Mouse (Mus musculus) limb, embryonic 10.5 days (tissue): ENCODE measurements around the gene Lmtk3. TPM values are rescaled to one million over a fixed set of nuclear protein-coding genes. Genes with fewer than 3 reads are reported as not detected.

Experiments used
- DNase-seq: peaks from one replicate; pipeline ENCODE4 v3.0.0-alpha.2; 2017; ENCODE audit warnings: low spot score
- H3K27ac ChIP-seq: fragments of 300-500 bp; sonication (generic); 2 replicates; pipeline ENCODE4 v1.5.1; 2016; ENCODE audit warnings: mild to moderate bottlenecking
- H3K27me3 ChIP-seq: fragments of 300-500 bp; sonication (generic); 2 replicates; pipeline ENCODE4 v1.6.1; 2016; ENCODE audit warnings: low read depth, mild to moderate bottlenecking; ENCODE audit not compliant: poor library complexity, severe bottlenecking
- H3K36me3 ChIP-seq: fragments of 300-500 bp; sonication (generic); 2 replicates; pipeline ENCODE4 v1.6.1; 2016; ENCODE audit warnings: mild to moderate bottlenecking, moderate library complexity
- H3K4me1 ChIP-seq: fragments of 300-500 bp; sonication (generic); 2 replicates; pipeline ENCODE4 v1.6.1; 2016
- H3K4me3 ChIP-seq: fragments of 300-500 bp; sonication (generic); 2 replicates; pipeline ENCODE4 v1.5.1; 2016; ENCODE audit warnings: mild to moderate bottlenecking, moderate library complexity
- H3K9me3 ChIP-seq: fragments of 300-500 bp; sonication (generic); replicated peaks from 2 replicates; pipeline ENCODE4 v1.6.1; 2016; ENCODE audit warnings: mild to moderate bottlenecking
- WGBS: fragments of 180-500 bp; shearing (Covaris S2); methylation state at CpG from one replicate; pipeline ENCODE4 v1.1.7; 2016; 5-methylcytosine and 5-hydroxymethylcytosine counted together
- polyA plus RNA-seq: library from polyadenylated mRNA; unstranded; fragments of >200 nt; fragmentation: Nextera tagmentation; extraction: Ambion mirVana; gene quantifications from 2 replicates; pipeline ENCODE4 v1.2.1, GENCODE M21; 2016

Lmtk3 gene
- polyA plus RNA-seq, 1 experiment from 2014 or later = 3.2 TPM

- Histone ChIP-seq H3K4me1 (peaks cover 22% of the 10 kb centered on the region), H3K4me3 (no peak overlapping the region), H3K9me3 (no peaks in the 10 kb centered on the region), H3K36me3 (no peaks in the 10 kb centered on the region), H3K27me3 (peaks cover 55% of the 10 kb centered on the region), H3K27ac (no peak overlapping the region)
- DNase-seq = no peak
- 85% methylated on average over 12 of the region's 12 CpGs for WGBS
These were observed 69.6 kb downstream of the Lmtk3 start for GRCm38 (mm10) chr7:45853089-45853488.

Other genes with a start within 250 kb of the Lmtk3 start
- 1.0 and 1.1 TPM in 2 replicates for gene Hsd17b14, start 228.8 kb upstream of the Lmtk3 start, polyA plus RNA-seq
- 65.8 and 68.0 TPM in 2 replicates for gene Bcat2, start 213.6 kb upstream of the Lmtk3 start, polyA plus RNA-seq
- not detected in 2 replicates for gene Fgf21, start 168.2 kb upstream of the Lmtk3 start, polyA plus RNA-seq
- gene Fut1, start 166.4 kb upstream of the Lmtk3 start, polyA plus RNA-seq = not detected in 2 replicates
- gene Izumo1, start 161.9 kb upstream of the Lmtk3 start, polyA plus RNA-seq = 0.24 TPM in 1 of 2 replicates, not detected in the other
- gene Rasip1, start 156.2 kb upstream of the Lmtk3 start, polyA plus RNA-seq = 8.0 and 8.3 TPM in 2 replicates
- gene Mamstr, start 143.8 kb upstream of the Lmtk3 start, polyA plus RNA-seq = 2.2 and 3.2 TPM in 2 replicates
- gene Fut2, start 117.3 kb upstream of the Lmtk3 start, polyA plus RNA-seq = 0.16 and 0.21 TPM in 2 replicates
- gene Ntn5, start 99.7 kb upstream of the Lmtk3 start, polyA plus RNA-seq = 0.16 and 0.39 TPM in 2 replicates
- gene Sec1, start 89.3 kb upstream of the Lmtk3 start, polyA plus RNA-seq = 0.54 and 0.83 TPM in 2 replicates
- gene Car11, start 83.9 kb upstream of the Lmtk3 start, polyA plus RNA-seq = 2.2 and 4.9 TPM in 2 replicates
- gene Dbp, start 78.7 kb upstream of the Lmtk3 start, polyA plus RNA-seq = 3.7 and 4.7 TPM in 2 replicates
- gene Rpl18, start 68.3 kb upstream of the Lmtk3 start, polyA plus RNA-seq = 1,218 and 1,459 TPM in 2 replicates
- gene Sphk2, start 65.7 kb upstream of the Lmtk3 start, polyA plus RNA-seq = 45.5 and 49.3 TPM in 2 replicates
- gene Fam83e, start 62.5 kb upstream of the Lmtk3 start, polyA plus RNA-seq = 2.1 and 2.4 TPM in 2 replicates
- gene Spaca4, start 57.9 kb upstream of the Lmtk3 start, polyA plus RNA-seq = not detected in 2 replicates
- gene Sult2b1, start 931 bp downstream of the Lmtk3 start, polyA plus RNA-seq = 1.8 and 2.1 TPM in 2 replicates
- gene Cyth2, start 30.8 kb downstream of the Lmtk3 start, polyA plus RNA-seq = 170 TPM in 2 replicates
- gene Kcnj14, start 41.0 kb downstream of the Lmtk3 start, polyA plus RNA-seq = 1.2 and 1.4 TPM in 2 replicates
- gene Grwd1, start 47.2 kb downstream of the Lmtk3 start, polyA plus RNA-seq = 116 and 156 TPM in 2 replicates
- gene Kdelr1, start 89.0 kb downstream of the Lmtk3 start, polyA plus RNA-seq = 36.8 and 41.2 TPM in 2 replicates
- 0.09 and 0.10 TPM in 2 replicates for gene Grin2d, start 94.6 kb downstream of the Lmtk3 start, polyA plus RNA-seq
- gene Syngr4, start 113.0 kb downstream of the Lmtk3 start, polyA plus RNA-seq = 1.4 and 1.5 TPM in 2 replicates
- gene Tmem143, start 113.2 kb downstream of the Lmtk3 start, polyA plus RNA-seq = 4.8 and 5.7 TPM in 2 replicates
- 18.5 and 34.5 TPM in 2 replicates for gene Emp3, start 137.7 kb downstream of the Lmtk3 start, polyA plus RNA-seq
- gene Ccdc114, start 140.3 kb downstream of the Lmtk3 start, polyA plus RNA-seq = 4.4 and 6.3 TPM in 2 replicates
- 0.10 and 0.20 TPM in 2 replicates for gene Abcc6, start 246.6 kb downstream of the Lmtk3 start, polyA plus RNA-seq
- gene Nomo1, start 250.0 kb downstream of the Lmtk3 start, polyA plus RNA-seq = 27.0 and 29.6 TPM in 2 replicates